Mouse (Mus musculus): ENCODE measurements at regions not wholly inside any gene's neighbourhood (a gene's known extent, or its start where the extent isn't known, plus 50 kb on each side); places are given as distances from the start of the nearest gene placed in this dataset.

DNA sequence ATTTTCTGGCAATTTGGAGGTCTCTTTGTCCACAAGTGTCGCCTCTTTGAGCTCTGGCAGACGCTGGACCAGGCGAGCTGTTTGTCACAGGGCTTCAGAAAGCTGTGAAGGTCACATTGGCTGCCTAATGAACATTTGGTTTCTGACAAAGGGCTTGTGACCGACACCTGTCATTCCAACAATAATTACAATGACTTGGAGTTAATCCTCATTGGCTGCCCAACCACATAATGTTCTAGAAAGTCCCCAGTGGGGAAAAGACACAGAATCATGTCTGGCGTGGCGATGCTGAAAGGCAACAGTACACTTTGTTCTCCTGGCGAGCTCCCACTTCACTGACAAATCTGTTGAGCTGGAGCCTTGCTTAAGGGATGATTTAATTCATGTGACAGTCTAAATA lies 194.4 kb downstream of the Gm10260 start:
- no peak for ATAC-seq (ENCODE audit: low read depth)
- H3K36me3 ChIP-seq (ENCODE audit: control insufficient read depth, insufficient read depth, low read length) = no peaks in the 10 kb centered on the region
- H3K4me2 ChIP-seq (ENCODE audit: low read depth, low read length) = no peak overlapping the region
- no peak overlapping the region for H3K4me3 ChIP-seq (ENCODE audit: low read depth, low read length)
- H3K27me3 ChIP-seq (ENCODE audit: control insufficient read depth, insufficient read depth, low read length) = no peaks in the 10 kb centered on the region
- no peak overlapping the region for H3K9ac ChIP-seq (replicated peaks; ENCODE audit: low read depth, low read length)
- H3K4me1 ChIP-seq (ENCODE audit: control insufficient read depth, insufficient read depth, low read length) = no peaks in the 10 kb centered on the region
- no peak overlapping the region for H3K27ac ChIP-seq (ENCODE audit: low read depth, low read length)
- WGBS = 39% methylated on average over 7 of the region's 7 CpGs
- no peaks in the 10 kb centered on the region for H3K9me3 ChIP-seq (ENCODE audit: control insufficient read depth, low read length)

DNA sequence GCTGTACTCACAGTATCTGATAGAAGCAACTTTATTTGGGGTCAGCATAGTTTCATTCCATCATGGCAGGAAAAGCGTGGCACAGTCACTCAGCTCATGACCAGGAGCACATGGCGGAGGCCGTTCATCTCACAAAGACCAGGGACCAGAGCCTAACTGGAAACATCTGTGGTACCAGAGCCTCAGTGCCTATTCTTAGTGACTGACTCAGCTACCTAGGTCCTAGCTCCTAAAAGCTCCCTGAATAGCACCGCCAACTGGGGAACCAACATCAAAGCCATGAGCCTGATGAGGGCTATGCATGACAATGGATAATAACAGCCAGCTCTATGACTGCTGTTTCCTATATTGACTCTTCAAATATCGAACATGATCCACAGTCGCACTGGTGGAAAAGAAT lies 198.2 kb downstream of the Gm10260 start:
- WGBS = 87% methylated on average over 6 of the region's 6 CpGs
- ATAC-seq (ENCODE audit: low read depth) = no peak
- Histone ChIP-seq H3K4me2 (ENCODE audit: low read depth, low read length) (no peak overlapping the region), H3K9ac (replicated peaks; ENCODE audit: low read depth, low read length) (no peak overlapping the region), H3K9me3 (ENCODE audit: control insufficient read depth, low read length) (no peaks in the 10 kb centered on the region), H3K36me3 (ENCODE audit: control insufficient read depth, insufficient read depth, low read length) (no peaks in the 10 kb centered on the region), H3K4me1 (ENCODE audit: control insufficient read depth, insufficient read depth, low read length) (no peaks in the 10 kb centered on the region), H3K27ac (ENCODE audit: low read depth, low read length) (no peak overlapping the region), H3K4me3 (ENCODE audit: low read depth, low read length) (no peak overlapping the region), H3K27me3 (ENCODE audit: control insufficient read depth, insufficient read depth, low read length) (no peaks in the 10 kb centered on the region)

DNA sequence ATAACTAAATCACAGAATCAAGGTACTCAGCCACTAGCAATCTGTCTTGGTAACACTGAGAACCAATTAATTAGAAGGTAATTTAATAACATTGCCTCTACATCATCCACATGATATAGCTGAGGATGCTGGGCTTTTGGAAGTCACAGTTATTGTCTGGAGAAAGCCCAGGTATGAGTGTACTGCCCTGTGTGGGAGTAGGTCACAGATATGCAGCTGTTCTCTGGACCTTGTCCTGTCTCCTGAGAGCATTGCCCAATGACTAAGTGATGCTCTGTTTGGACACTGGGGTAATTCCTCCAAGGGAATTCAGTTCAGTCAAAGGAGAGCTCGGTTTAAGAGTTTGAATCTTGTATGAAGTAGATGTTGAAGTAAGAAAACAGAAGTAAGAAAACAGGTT lies 199.6 kb downstream of the Gm10260 start:
- H3K27ac ChIP-seq (ENCODE audit: low read depth, low read length) = no peak overlapping the region
- H3K27me3 ChIP-seq (ENCODE audit: control insufficient read depth, insufficient read depth, low read length) = no peaks in the 10 kb centered on the region
- H3K36me3 ChIP-seq (ENCODE audit: control insufficient read depth, insufficient read depth, low read length) = no peaks in the 10 kb centered on the region
- no peak for ATAC-seq (ENCODE audit: low read depth)
- H3K4me3 ChIP-seq (ENCODE audit: low read depth, low read length) = no peak overlapping the region
- no peak overlapping the region for H3K4me2 ChIP-seq (ENCODE audit: low read depth, low read length)
- H3K4me1 ChIP-seq (ENCODE audit: control insufficient read depth, insufficient read depth, low read length) = no peaks in the 10 kb centered on the region
- no peak overlapping the region for H3K9ac ChIP-seq (replicated peaks; ENCODE audit: low read depth, low read length)
- H3K9me3 ChIP-seq (ENCODE audit: control insufficient read depth, low read length) = no peaks in the 10 kb centered on the region
- 67% methylated on average over 1 of the region's 1 CpGs for WGBS

DNA sequence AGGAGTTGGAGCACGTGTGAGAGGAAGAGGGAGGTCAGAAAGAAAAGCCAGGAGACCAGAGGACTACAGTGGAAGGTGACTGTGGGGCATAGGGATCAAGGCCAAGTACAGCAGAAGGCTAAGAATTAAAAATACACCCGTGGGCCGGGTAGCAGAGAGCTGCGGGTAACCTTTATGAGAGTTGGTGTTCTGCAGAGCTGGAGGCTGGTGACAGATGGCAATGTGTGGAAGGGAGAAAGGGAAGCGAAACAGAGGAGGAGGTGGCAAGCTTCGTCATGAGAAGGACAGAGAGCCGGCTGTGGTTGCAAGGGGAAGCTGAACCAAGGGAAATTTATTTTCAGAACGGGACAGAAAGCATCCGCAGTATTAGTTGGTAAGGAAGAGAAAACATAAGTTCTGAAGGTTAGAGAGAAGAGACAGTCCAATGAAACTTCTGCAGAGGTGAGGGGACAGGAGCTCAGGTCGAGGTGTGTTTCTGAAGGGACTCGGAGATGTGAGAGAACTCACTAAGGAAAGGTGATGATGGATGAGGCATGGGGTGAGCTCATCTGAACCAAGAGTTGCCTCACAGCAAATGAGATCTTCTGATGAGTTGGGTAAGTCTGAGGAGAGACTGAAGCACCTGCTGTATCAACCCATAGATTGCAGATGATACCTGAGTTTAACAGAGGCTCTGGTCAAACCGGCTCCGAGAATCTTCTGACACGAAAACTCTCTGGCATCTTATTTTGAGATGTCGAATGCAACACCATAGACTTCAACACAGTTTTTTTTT lies 200.6 kb downstream of the Gm10260 start:
- Histone ChIP-seq H3K9ac (replicated peaks; ENCODE audit: low read depth, low read length) (no peak overlapping the region), H3K4me2 (ENCODE audit: low read depth, low read length) (no peak overlapping the region), H3K4me3 (ENCODE audit: low read depth, low read length) (no peak overlapping the region), H3K27ac (ENCODE audit: low read depth, low read length) (no peak overlapping the region), H3K9me3 (ENCODE audit: control insufficient read depth, low read length) (no peaks in the 10 kb centered on the region), H3K27me3 (ENCODE audit: control insufficient read depth, insufficient read depth, low read length) (no peaks in the 10 kb centered on the region), H3K4me1 (ENCODE audit: control insufficient read depth, insufficient read depth, low read length) (no peaks in the 10 kb centered on the region), H3K36me3 (ENCODE audit: control insufficient read depth, insufficient read depth, low read length) (no peaks in the 10 kb centered on the region)
- no peak for ATAC-seq (ENCODE audit: low read depth)
- 91% methylated on average over 15 of the region's 15 CpGs for WGBS

DNA sequence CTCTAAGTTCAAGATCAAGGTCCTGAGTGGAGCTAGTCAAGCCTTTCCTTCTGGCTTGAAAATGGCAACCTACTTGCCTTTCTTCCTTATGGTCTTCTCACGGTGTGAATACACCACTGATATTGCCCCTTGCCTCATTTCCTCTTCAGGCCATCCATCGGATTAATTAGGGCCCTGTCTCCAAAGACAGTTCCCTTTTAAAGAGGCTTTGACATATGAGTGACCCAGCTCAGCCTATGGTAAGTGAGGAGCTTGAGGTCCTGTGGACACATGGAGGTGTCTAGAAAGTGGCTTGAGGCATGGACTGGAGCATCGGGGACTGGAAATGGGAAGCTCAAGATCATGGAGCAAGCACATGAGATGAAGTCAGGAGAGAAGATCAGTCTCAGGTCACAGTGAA lies 201.5 kb downstream of the Gm10260 start:
- ATAC-seq (ENCODE audit: low read depth) = no peak
- H3K4me3 ChIP-seq (ENCODE audit: low read depth, low read length) = no peak overlapping the region
- 91% methylated on average over 3 of the region's 3 CpGs for WGBS
- H3K9me3 ChIP-seq (ENCODE audit: control insufficient read depth, low read length) = no peaks in the 10 kb centered on the region
- H3K4me1 ChIP-seq (ENCODE audit: control insufficient read depth, insufficient read depth, low read length) = no peaks in the 10 kb centered on the region
- no peaks in the 10 kb centered on the region for H3K36me3 ChIP-seq (ENCODE audit: control insufficient read depth, insufficient read depth, low read length)
- no peaks in the 10 kb centered on the region for H3K27me3 ChIP-seq (ENCODE audit: control insufficient read depth, insufficient read depth, low read length)
- H3K27ac ChIP-seq (ENCODE audit: low read depth, low read length) = no peak overlapping the region
- H3K9ac ChIP-seq (replicated peaks; ENCODE audit: low read depth, low read length) = no peak overlapping the region
- no peak overlapping the region for H3K4me2 ChIP-seq (ENCODE audit: low read depth, low read length)

DNA sequence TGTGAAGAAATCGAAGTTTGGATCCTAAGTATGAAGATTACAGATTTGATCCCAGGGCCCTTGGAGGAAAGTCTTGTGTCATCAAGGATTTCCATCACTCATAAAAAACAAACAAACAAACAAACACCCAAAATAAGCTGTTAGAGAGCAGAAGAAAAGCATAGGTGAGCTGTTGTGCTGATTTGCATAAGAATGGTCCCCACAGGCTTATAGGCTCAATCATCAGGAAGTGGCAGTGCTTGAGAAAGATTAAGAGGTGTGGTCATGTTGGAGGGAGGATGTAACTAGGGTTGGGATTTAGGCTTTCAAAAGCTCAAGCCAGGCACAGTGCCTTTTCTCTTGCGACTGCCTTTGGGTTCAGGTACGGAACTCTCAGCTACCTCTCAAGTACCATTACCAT lies 205.1 kb downstream of the Gm10260 start:
- no peaks in the 10 kb centered on the region for H3K4me1 ChIP-seq (ENCODE audit: control insufficient read depth, insufficient read depth, low read length)
- H3K9me3 ChIP-seq (ENCODE audit: control insufficient read depth, low read length) = no peaks in the 10 kb centered on the region
- WGBS = 96% methylated on average over 3 of the region's 3 CpGs
- no peak for ATAC-seq (ENCODE audit: low read depth)
- H3K9ac ChIP-seq (replicated peaks; ENCODE audit: low read depth, low read length) = no peak overlapping the region
- no peaks in the 10 kb centered on the region for H3K36me3 ChIP-seq (ENCODE audit: control insufficient read depth, insufficient read depth, low read length)
- H3K27ac ChIP-seq (ENCODE audit: low read depth, low read length) = no peak overlapping the region
- no peak overlapping the region for H3K4me2 ChIP-seq (ENCODE audit: low read depth, low read length)
- no peak overlapping the region for H3K4me3 ChIP-seq (ENCODE audit: low read depth, low read length)
- H3K27me3 ChIP-seq (ENCODE audit: control insufficient read depth, insufficient read depth, low read length) = no peaks in the 10 kb centered on the region

DNA sequence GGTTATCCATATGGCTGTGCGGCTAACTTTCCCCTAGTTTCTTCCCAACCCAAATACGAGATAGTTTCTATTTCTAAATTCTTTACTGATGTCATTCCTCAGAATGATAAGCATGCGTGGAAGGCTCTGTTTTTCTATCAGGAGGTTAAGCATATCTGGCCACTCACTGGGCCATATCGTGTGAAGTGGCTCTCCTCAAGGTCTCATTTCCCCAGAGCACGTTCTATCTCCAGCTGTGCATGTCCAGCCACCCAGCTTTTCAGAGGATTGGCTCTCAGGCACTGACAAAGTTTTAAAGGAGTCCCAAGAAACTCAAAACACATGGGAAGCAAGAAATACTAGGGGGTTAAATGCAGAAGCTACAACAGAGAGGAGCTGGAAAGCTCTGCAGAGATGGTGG lies 205.8 kb downstream of the Gm10260 start:
- ATAC-seq (ENCODE audit: low read depth) = no peak
- Histone ChIP-seq H3K4me2 (ENCODE audit: low read depth, low read length) (no peak overlapping the region), H3K9me3 (ENCODE audit: control insufficient read depth, low read length) (no peaks in the 10 kb centered on the region), H3K9ac (replicated peaks; ENCODE audit: low read depth, low read length) (no peak overlapping the region), H3K4me1 (ENCODE audit: control insufficient read depth, insufficient read depth, low read length) (no peaks in the 10 kb centered on the region), H3K36me3 (ENCODE audit: control insufficient read depth, insufficient read depth, low read length) (no peaks in the 10 kb centered on the region), H3K27me3 (ENCODE audit: control insufficient read depth, insufficient read depth, low read length) (no peaks in the 10 kb centered on the region), H3K27ac (ENCODE audit: low read depth, low read length) (no peak overlapping the region), H3K4me3 (ENCODE audit: low read depth, low read length) (no peak overlapping the region)
- WGBS = 42% methylated on average over 5 of the region's 5 CpGs

DNA sequence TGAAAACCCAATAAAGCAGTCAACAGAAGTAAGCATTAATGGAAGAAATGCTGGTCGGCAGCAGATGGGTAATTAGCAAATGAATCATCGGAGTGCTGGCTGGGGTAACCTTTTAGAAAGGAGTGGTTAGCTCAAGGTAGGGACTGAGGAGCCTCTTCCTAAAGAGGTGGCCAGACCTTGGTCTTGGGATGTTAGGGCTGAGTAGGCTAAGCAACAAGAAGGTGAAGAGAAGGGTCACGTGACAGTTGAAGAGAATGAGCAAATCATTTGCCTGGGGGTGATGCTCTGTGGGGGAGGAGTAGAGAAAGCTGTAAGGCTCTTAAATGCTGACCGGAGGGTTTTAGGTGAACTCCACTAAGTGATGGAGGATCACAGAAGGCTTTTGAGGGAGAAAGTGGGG lies 208.2 kb downstream of the Gm10260 start:
- ATAC-seq (ENCODE audit: low read depth) = no peak
- Histone ChIP-seq H3K9ac (replicated peaks; ENCODE audit: low read depth, low read length) (no peak overlapping the region), H3K27me3 (ENCODE audit: control insufficient read depth, insufficient read depth, low read length) (no peaks in the 10 kb centered on the region), H3K9me3 (ENCODE audit: control insufficient read depth, low read length) (no peaks in the 10 kb centered on the region), H3K4me2 (ENCODE audit: low read depth, low read length) (no peak overlapping the region), H3K4me3 (ENCODE audit: low read depth, low read length) (no peak overlapping the region), H3K27ac (ENCODE audit: low read depth, low read length) (no peak overlapping the region), H3K36me3 (ENCODE audit: control insufficient read depth, insufficient read depth, low read length) (no peaks in the 10 kb centered on the region), H3K4me1 (ENCODE audit: control insufficient read depth, insufficient read depth, low read length) (0 out of 2 replicates have a peak, but pooled peaks cover 3% of the 10 kb centered on the region)
- WGBS = 56% methylated on average over 4 of the region's 4 CpGs

DNA sequence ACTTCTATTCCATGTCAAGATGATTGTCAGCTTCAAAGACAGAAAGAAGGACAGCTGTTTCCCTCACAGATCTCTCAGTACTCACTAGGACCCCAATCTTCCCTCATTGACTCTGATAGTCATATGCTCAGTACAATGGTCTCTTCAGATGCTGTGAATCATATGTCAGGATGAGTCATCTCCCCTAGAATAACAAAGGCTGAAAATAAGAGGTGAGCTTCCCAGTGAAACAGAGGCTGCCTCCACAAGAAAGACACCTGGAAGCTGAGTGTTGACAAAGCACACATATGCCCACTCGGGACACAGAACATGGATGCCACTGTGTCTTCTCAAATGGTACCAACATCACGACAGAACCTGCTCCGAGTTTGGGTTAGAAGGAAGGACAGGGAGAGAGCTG lies 209.6 kb downstream of the Gm10260 start:
- Histone ChIP-seq H3K36me3 (ENCODE audit: control insufficient read depth, insufficient read depth, low read length) (no peaks in the 10 kb centered on the region), H3K4me1 (ENCODE audit: control insufficient read depth, insufficient read depth, low read length) (peaks cover 8% of the 10 kb centered on the region; the same call in 1 of the 2 replicates), H3K9ac (replicated peaks; ENCODE audit: low read depth, low read length) (no peak overlapping the region), H3K27ac (ENCODE audit: low read depth, low read length) (no peak overlapping the region), H3K9me3 (ENCODE audit: control insufficient read depth, low read length) (no peaks in the 10 kb centered on the region), H3K4me3 (ENCODE audit: low read depth, low read length) (no peak overlapping the region), H3K4me2 (ENCODE audit: low read depth, low read length) (no peak overlapping the region), H3K27me3 (ENCODE audit: control insufficient read depth, insufficient read depth, low read length) (no peaks in the 10 kb centered on the region)
- no peak for ATAC-seq (ENCODE audit: low read depth)
- 92% methylated on average over 3 of the region's 3 CpGs for WGBS
